Mouse (Mus musculus) E14TG2a.4 (cell line): Measurements from ENCODE around the gene Mb21d2.

Experiments used
- H3K27me3 ChIP-seq: 2 replicates; pipeline ENCODE4 v1.6.1; 2014; ENCODE audit warnings: low read length, control low read depth; ENCODE audit not compliant: insufficient read depth
- H3K36me3 ChIP-seq: 2 replicates; pipeline ENCODE4 v1.6.1; 2014; ENCODE audit warnings: low read length, control low read depth; ENCODE audit not compliant: insufficient read depth
- H3K4me1 ChIP-seq: replicated peaks from 2 replicates; pipeline ENCODE4 v1.6.1; 2014; ENCODE audit warnings: low read depth, low read length, control low read depth
- H3K4me3 ChIP-seq: replicated peaks from 2 replicates; pipeline ENCODE4 v1.5.1; 2014; ENCODE audit warnings: mild to moderate bottlenecking, low read length
- H3K9me3 ChIP-seq: 2 replicates; pipeline ENCODE4 v1.6.1; 2014; ENCODE audit warnings: low read length, control low read depth
- CTCF ChIP-seq: conservative IDR thresholded peaks from 2 replicates; pipeline ENCODE4 v1.5.1; 2014; ENCODE audit warnings: low read length
- NANOG ChIP-seq: IDR thresholded peaks from 2 replicates; pipeline ENCODE4 v1.6.1; 2014; ENCODE audit warnings: borderline replicate concordance, low read length, mixed read lengths
- POU5F1 ChIP-seq: IDR thresholded peaks from 2 replicates; pipeline ENCODE4 v1.6.1; 2014; ENCODE audit warnings: low read length, borderline replicate concordance

The Mb21d2 gene

GRCm38 (mm10) chr16:28862093-28862492 is 67.4 kb downstream of the Mb21d2 start:
- Histone ChIP-seq H3K9me3 (no peaks in the 10 kb centered on the region), H3K27me3 (no peaks in the 10 kb centered on the region), H3K4me1 (peaks cover 58% of the 10 kb centered on the region), H3K4me3 (no peak overlapping the region), H3K36me3 (no peaks in the 10 kb centered on the region)
- TF ChIP-seq POU5F1: no peak
- no peak for TF ChIP-seq CTCF
- no peak for TF ChIP-seq NANOG

GRCm38 (mm10) chr16:28859678-28860077 is 69.8 kb downstream of the Mb21d2 start:
- peaks cover 56% of the 10 kb centered on the region for H3K4me1 ChIP-seq
- no peaks in the 10 kb centered on the region for H3K36me3 ChIP-seq
- H3K9me3 ChIP-seq: no peaks in the 10 kb centered on the region
- 0 out of 2 replicates have a peak overlapping the region, but pooled peaks have one; percentile 5 for H3K4me3 ChIP-seq
- no peak for TF ChIP-seq POU5F1
- no peak for TF ChIP-seq CTCF
- no peak for TF ChIP-seq NANOG
- H3K27me3 ChIP-seq: no peaks in the 10 kb centered on the region

GRCm38 (mm10) chr16:28859009-28859288 is 70.5 kb downstream of the Mb21d2 start:
- H3K4me1 ChIP-seq: peaks cover 56% of the 10 kb centered on the region
- peak overlapping the region; percentile 30; the same call in 1 of the 2 replicates for H3K4me3 ChIP-seq
- no peaks in the 10 kb centered on the region for H3K27me3 ChIP-seq
- no peaks in the 10 kb centered on the region for H3K36me3 ChIP-seq
- no peaks in the 10 kb centered on the region for H3K9me3 ChIP-seq
- TF ChIP-seq NANOG (no peak), POU5F1 (no peak), CTCF (no peak)

- no peaks in the 10 kb centered on the region for H3K27me3 ChIP-seq
- peaks cover 58% of the 10 kb centered on the region for H3K4me1 ChIP-seq
- H3K36me3 ChIP-seq: no peaks in the 10 kb centered on the region
- peak overlapping the region; percentile 30; the same call in 1 of the 2 replicates for H3K4me3 ChIP-seq
- H3K9me3 ChIP-seq: no peaks in the 10 kb centered on the region
- TF ChIP-seq CTCF (no peak), NANOG (no peak)
Measured at GRCm38 (mm10) chr16:28858210-28859008, 71.1 kb downstream of the Mb21d2 start.

GRCm38 (mm10) chr16:28851409-28851821 is 78.1 kb downstream of the Mb21d2 start:
- Histone ChIP-seq H3K27me3 (no peaks in the 10 kb centered on the region), H3K9me3 (peaks cover 7% of the 10 kb centered on the region), H3K4me1 (peaks cover 61% of the 10 kb centered on the region), H3K36me3 (peaks cover 11% of the 10 kb centered on the region; the same call in 1 of the 2 replicates), H3K4me3 (no peak overlapping the region)
- no peak for TF ChIP-seq CTCF
- TF ChIP-seq POU5F1: no peak
- TF ChIP-seq NANOG: no peak

GRCm38 (mm10) chr16:28850881-28851280 is 78.6 kb downstream of the Mb21d2 start:
- Histone ChIP-seq H3K27me3 (no peaks in the 10 kb centered on the region), H3K9me3 (peaks cover 7% of the 10 kb centered on the region), H3K4me1 (peaks cover 66% of the 10 kb centered on the region), H3K36me3 (peaks cover 11% of the 10 kb centered on the region; the same call in 1 of the 2 replicates), H3K4me3 (peak overlapping the region; percentile 60)
- no peak for TF ChIP-seq POU5F1
- TF ChIP-seq CTCF: no peak
- TF ChIP-seq NANOG: no peak

- Histone ChIP-seq H3K36me3 (peaks cover 14% of the 10 kb centered on the region; the same call in 1 of the 2 replicates), H3K4me1 (peaks cover 82% of the 10 kb centered on the region), H3K4me3 (no peak overlapping the region), H3K27me3 (no peaks in the 10 kb centered on the region), H3K9me3 (peaks cover 7% of the 10 kb centered on the region)
- TF ChIP-seq POU5F1: no peak
- TF ChIP-seq CTCF: no peak
- TF ChIP-seq NANOG: no peak
Measured at GRCm38 (mm10) chr16:28846123-28846522, 83.3 kb downstream of the Mb21d2 start.

GRCm38 (mm10) chr16:28845336-28845735 is 84.1 kb downstream of the Mb21d2 start:
- H3K27me3 ChIP-seq: no peaks in the 10 kb centered on the region
- TF ChIP-seq POU5F1 (no peak), CTCF (no peak), NANOG (no peak)
- H3K4me1 ChIP-seq: peaks cover 82% of the 10 kb centered on the region
- H3K36me3 ChIP-seq: peaks cover 14% of the 10 kb centered on the region; the same call in 1 of the 2 replicates
- no peak overlapping the region for H3K4me3 ChIP-seq
- H3K9me3 ChIP-seq: peaks cover 7% of the 10 kb centered on the region
